Mouse (Mus musculus) ES-E14 (cell line): ENCODE measurements around the gene Stat6. TPM values are rescaled to one million over a fixed set of nuclear protein-coding genes. Genes with fewer than 3 reads are reported as not detected.

ENCODE experiments used
- DNase-seq: peaks from one replicate; pipeline ENCODE4 v3.0.0-alpha.2; 2013; ENCODE audit warnings: low read depth, low spot score
- H3K27ac ChIP-seq: 2 replicates; pipeline ENCODE4 v1.5.1; 2012; ENCODE audit warnings: low read depth, mild to moderate bottlenecking, low read length, moderate library complexity, mixed read lengths; ENCODE audit not compliant: poor library complexity, insufficient read depth, severe bottlenecking
- H3K36me3 ChIP-seq: 2 replicates; pipeline ENCODE4 v1.6.1; 2012; ENCODE audit warnings: mild to moderate bottlenecking, low read length, moderate library complexity, mixed read lengths; ENCODE audit not compliant: control insufficient read depth, poor library complexity, insufficient read depth, severe bottlenecking
- H3K4me1 ChIP-seq, 2 experiments: fragments of 150-350 bp in 1 of 2; sonication (generic) in 1 of 2; 2 replicates each; pipeline ENCODE4 v1.6.1; 2012; ENCODE audit warnings: low read length in 2 of 2, mild to moderate bottlenecking in 1 of 2, mixed read lengths in 1 of 2; ENCODE audit not compliant: control insufficient read depth in 2 of 2, insufficient read depth in 2 of 2, poor library complexity in 1 of 2
- H3K4me3 ChIP-seq, 2 experiments: fragments of 150-350 bp in 1 of 2; sonication (generic) in 1 of 2; 2 replicates each; pipeline ENCODE4 v1.5.1; 2012; ENCODE audit warnings: low read length in 2 of 2, low read depth in 1 of 2, mild to moderate bottlenecking in 1 of 2, mixed read lengths in 1 of 2; ENCODE audit not compliant: insufficient read depth in 1 of 2, poor library complexity in 1 of 2, severe bottlenecking in 1 of 2
- H3K9ac ChIP-seq: 2 replicates; pipeline ENCODE4 v1.6.1; 2012; ENCODE audit warnings: low read depth, mild to moderate bottlenecking, low read length, mixed read lengths; ENCODE audit not compliant: poor library complexity, insufficient read depth, severe bottlenecking
- H3K9me3 ChIP-seq: fragments of 150-350 bp; sonication (generic); 2 replicates; pipeline ENCODE4 v1.6.1; 2012; ENCODE audit warnings: low read depth, mild to moderate bottlenecking, low read length; ENCODE audit not compliant: control insufficient read depth, insufficient read depth
- CHD2 ChIP-seq: IDR thresholded peaks from 2 replicates; pipeline ENCODE4 v1.6.1; 2014; ENCODE audit warnings: mild to moderate bottlenecking, low read depth, low read length, inconsistent platforms
- HCFC1 ChIP-seq: IDR thresholded peaks from 2 replicates; pipeline ENCODE4 v1.6.1; 2012; ENCODE audit warnings: low read length, inconsistent platforms, borderline replicate concordance; ENCODE audit not compliant: insufficient read depth
- MAFK ChIP-seq: IDR thresholded peaks from 2 replicates; pipeline ENCODE4 v1.6.1; 2014; ENCODE audit warnings: mild to moderate bottlenecking, low read depth, low read length, inconsistent platforms; ENCODE audit not compliant: insufficient read depth
- ZC3H11A ChIP-seq: IDR thresholded peaks from 2 replicates; pipeline ENCODE4 v1.6.1; 2012; ENCODE audit warnings: low read depth, mild to moderate bottlenecking, inconsistent platforms, low read length, borderline replicate concordance
- ZNF384 ChIP-seq: IDR thresholded peaks from 2 replicates; pipeline ENCODE4 v1.6.1; 2012; ENCODE audit warnings: low read depth, low read length, inconsistent platforms
- in situ Hi-C, 2 experiments: fragments of 600-800 bp; cut with MboI; formaldehyde crosslinking; loops; one replicate each; pipeline ENCODE4 v1.15.1; 2025; ENCODE audit warnings: low sequenced_read_pairs in 2 of 2, inconsistent platforms in 1 of 2; ENCODE audit not compliant: unreplicated experiment in 2 of 2
- total RNA-seq: library from RNA; depleted of rRNA; stranded (reverse); fragments of 300-350 nt; gene quantifications from 2 replicates; pipeline ENCODE4 v1.2.3, GENCODE M21; 2012

Stat6 gene
- total RNA-seq, 1 experiment, result 18.6 TPM

GRCm38 (mm10) chr10:127659551-127659950 is 16.8 kb downstream of the Stat6 start:
- no peak overlapping the region for H3K9ac ChIP-seq
- no peak overlapping the region for H3K4me3 ChIP-seq
- H3K9me3 ChIP-seq, result no peaks in the 10 kb centered on the region
- H3K27ac ChIP-seq, result no peak overlapping the region; the same call in 1 of the 2 replicates
- peaks cover 0 to 34% of the 10 kb centered on the region in 2 experiments; a peak in 2 of 4 replicates for H3K4me1 ChIP-seq
- H3K36me3 ChIP-seq, result peaks cover 11% of the 10 kb centered on the region
- DNase-seq, result no peak
- in situ Hi-C loops, result no loop called here
- no peak for TF ChIP-seq ZNF384
- TF ChIP-seq CHD2, result no peak

GRCm38 (mm10) chr10:127661291-127661914 is 18.6 kb downstream of the Stat6 start:
- H3K9me3 ChIP-seq, result no peaks in the 10 kb centered on the region
- no peak for TF ChIP-seq CHD2
- no peak for TF ChIP-seq ZNF384
- TF ChIP-seq HCFC1, result no peak
- no peak for TF ChIP-seq ZC3H11A
- TF ChIP-seq MAFK, result no peak
- peak overlapping the region; percentile 44 for H3K9ac ChIP-seq
- H3K4me1 ChIP-seq, result peaks cover 0 to 35% of the 10 kb centered on the region in 2 experiments; a peak in 2 of 4 replicates
- in situ Hi-C loops, result no loop called here
- peaks cover 16% of the 10 kb centered on the region for H3K36me3 ChIP-seq
- H3K27ac ChIP-seq, result no peak overlapping the region
- DNase-seq, result no peak
- H3K4me3 ChIP-seq, result peak overlapping the region; percentile 8 to 18; a peak in 3 of 4 replicates

- DNase-seq, result no peak
- TF ChIP-seq HCFC1, result no peak
- no peak for TF ChIP-seq CHD2
- no peak for TF ChIP-seq ZNF384
- TF ChIP-seq ZC3H11A, result no peak
- no peak for TF ChIP-seq MAFK
- in situ Hi-C loops, result no loop called here
These were observed 19.3 kb downstream of the Stat6 start for GRCm38 (mm10) chr10:127661915-127662663.

GRCm38 (mm10) chr10:127662666-127663253 is 20.0 kb downstream of the Stat6 start:
- TF ChIP-seq ZC3H11A (no peak), CHD2 (no peak), MAFK (no peak), HCFC1 (no peak), ZNF384 (no peak)
- Histone ChIP-seq H3K4me3 (peak overlapping the region; percentile 8 to 37; a peak in 3 of 4 replicates), H3K4me1 (peaks cover 0 to 32% of the 10 kb centered on the region in 2 experiments; a peak in 2 of 4 replicates), H3K36me3 (peaks cover 16% of the 10 kb centered on the region), H3K9ac (no peak overlapping the region), H3K9me3 (no peaks in the 10 kb centered on the region), H3K27ac (no peak overlapping the region)
- DNase-seq, result no peak
- in situ Hi-C loops, result no loop called here

More at GRCm38 (mm10) chr10:127661915-127662663, 19.3 kb downstream of the Stat6 start:
- Histone ChIP-seq H3K4me1 (peaks cover 0 to 31% of the 10 kb centered on the region in 2 experiments; a peak in 2 of 4 replicates), H3K4me3 (peak overlapping the region; percentile 18 to 37), H3K36me3 (peaks cover 16% of the 10 kb centered on the region), H3K9ac (peak overlapping the region; percentile 44; the same call in 1 of the 2 replicates), H3K27ac (no peak overlapping the region), H3K9me3 (no peaks in the 10 kb centered on the region)
